Mouse (Mus musculus) CD4-positive, CD25-positive, alpha-beta regulatory T cell, adult 9 weeks (primary cell): ENCODE measurements around the gene Nfs1. TPM values are rescaled to one million over a fixed set of nuclear protein-coding genes. Genes with fewer than 3 reads are reported as not detected.

Experiments used
- polyA plus RNA-seq: library from polyadenylated mRNA; unstranded; fragments of 100-300 nt; shearing (Covaris generic); gene quantifications from one replicate; pipeline ENCODE4 v1.2.1, GENCODE M21; 2017

The Nfs1 gene
- 66.3 TPM for polyA plus RNA-seq

GRCm38 (mm10) chr2:156143953-156144724, at the start of gene Nfs1, which contains the start of gene Romo1:
TSS of gene Nfs1 (minus strand) at chr2:156144186.
TSS of gene Romo1 (plus strand) at chr2:156144039.

GRCm38 (mm10) chr2:156180094-156180821, 36.3 kb upstream of the Nfs1 start, which contains the start of gene Rbm39:
TSS of gene Rbm39 (minus strand) at chr2:156180238.

GRCm38 (mm10) chr2:156126992-156127391, 17.0 kb downstream of the Nfs1 start, which contains the start of gene Gm28036:
TSS of gene Gm28036 (minus strand) at chr2:156127092.

GRCm38 (mm10) chr2:156111358-156112079, 32.5 kb downstream of the Nfs1 start, which contains the start of the genes Cpne1 and Rbm12:
TSS of gene Cpne1 (minus strand) at chr2:156111965.
TSS of gene Rbm12 (minus strand) at chr2:156111978.

Other genes starting within 250 kb of the Nfs1 start
- 52.5 TPM for gene Uqcc1, start 213.9 kb downstream of the Nfs1 start, polyA plus RNA-seq
- not detected for gene Gm15557, start 203.5 kb downstream of the Nfs1 start, polyA plus RNA-seq
- not detected for gene Gdf5, start 198.8 kb downstream of the Nfs1 start, polyA plus RNA-seq
- 60.0 TPM for gene Cep250, start 187.7 kb downstream of the Nfs1 start, polyA plus RNA-seq
- 1.8 TPM for gene 6430550D23Rik, start 136.2 kb downstream of the Nfs1 start, polyA plus RNA-seq
- gene Ergic3, start 136.1 kb downstream of the Nfs1 start, polyA plus RNA-seq: 165 TPM
- not detected for gene Fer1l4, start 91.2 kb downstream of the Nfs1 start, polyA plus RNA-seq
- gene Spag4, start 79.0 kb downstream of the Nfs1 start, polyA plus RNA-seq: 0.14 TPM
- 108 TPM for gene Cpne1, start 32.2 kb downstream of the Nfs1 start, polyA plus RNA-seq
- 55.1 TPM for gene Rbm12, start 32.2 kb downstream of the Nfs1 start, polyA plus RNA-seq
- gene Gm28036, start 17.1 kb downstream of the Nfs1 start, polyA plus RNA-seq: 35.0 TPM
- 228 TPM for gene Romo1, start 147 bp downstream of the Nfs1 start, polyA plus RNA-seq
- gene Rbm39, start 36.1 kb upstream of the Nfs1 start, polyA plus RNA-seq: 789 TPM
- gene Phf20, start 52.3 kb upstream of the Nfs1 start, polyA plus RNA-seq: 95.7 TPM
- gene Cnbd2, start 168.1 kb upstream of the Nfs1 start, polyA plus RNA-seq: 5.6 TPM
- 10.2 TPM for gene Scand1, start 168.5 kb upstream of the Nfs1 start, polyA plus RNA-seq